8 mouse cellular contexts compared by ENCODE assay signal in genomic region chr17:27018555-27019196, GRCm38 (mm10). TPM values are rescaled to one million over a fixed set of nuclear protein-coding genes. Genes with fewer than 3 reads are reported as not detected.
A peak's percentile ranks its signal among the peaks of the same experiment; 100 is the strongest.
DNase-seq lines count a peak whose midpoint lies in the region; ATAC-seq and TF ChIP-seq lines count a peak whose summit lies in the region.

No protein-coding gene starts in this region.

- H3K27ac ChIP-seq in spleen, adult 2 months (ENCODE audit: insufficient read depth, low read length): peak overlapping the region; percentile 11; the same call in 1 of the 2 replicates
- peak overlapping the region; percentile 97 for H3K27ac ChIP-seq in layer of hippocampus, adult 2 months
- H3K27ac ChIP-seq in midbrain, embryonic 15.5 days: peak overlapping the region; percentile 36

- H3K9me3 ChIP-seq in erythroblast, embryonic 14.5 days (ENCODE audit: control insufficient read depth, low read length): no peaks in the 10 kb centered on the region
- no peaks in the 10 kb centered on the region for H3K9me3 ChIP-seq in midbrain, embryonic 15.5 days

- H3K27me3 ChIP-seq in erythroblast, embryonic 14.5 days (ENCODE audit: control insufficient read depth): no peaks in the 10 kb centered on the region
- no peaks in the 10 kb centered on the region for H3K27me3 ChIP-seq in spleen, adult 2 months (ENCODE audit: control insufficient read depth, insufficient read depth, low read length)
- H3K27me3 ChIP-seq in midbrain, embryonic 15.5 days (replicated peaks): no peaks in the 10 kb centered on the region

- peak overlapping the region; percentile 62 for H3K4me2 ChIP-seq in midbrain, embryonic 15.5 days

- DNase-seq in spleen, adult 2 months (ENCODE audit: low read depth in 1 of 2, low spot score in 2 of 2): no peak
- no peak for DNase-seq in spleen, adult 18-20 months
- DNase-seq in layer of hippocampus, adult 2 months (ENCODE audit: low spot score in 2 of 2): peak in 1 of 2 experiments; percentile 23
- DNase-seq in spleen, postnatal 36 days (ENCODE audit: low spot score in 2 of 2): no peak
- no peak for DNase-seq in T-cell, adult 2 months (ENCODE audit: low spot score)

- H3K9ac ChIP-seq in midbrain, embryonic 15.5 days: peak overlapping the region; percentile 32; the same call in 1 of the 2 replicates

- WGBS in spleen, adult 2 months: 59% methylated on average over 12 of the region's 12 CpGs
- WGBS in midbrain, embryonic 15.5 days: 32% methylated on average over 12 of the region's 12 CpGs

- no peak for TF ChIP-seq CTCF in spleen, adult 2 months (IDR thresholded peaks at IDR 0.05; ENCODE audit: extremely low read depth, insufficient read depth, insufficient read length, insufficient replicate concordance)
- TF ChIP-seq CTCF in layer of hippocampus, adult 2 months (conservative IDR thresholded peaks at IDR 0.05): no peak

- H3K4me1 ChIP-seq in erythroblast, embryonic 14.5 days (ENCODE audit: control insufficient read depth): peaks cover 20% of the 10 kb centered on the region
- H3K4me1 ChIP-seq in spleen, adult 2 months (ENCODE audit: control insufficient read depth, insufficient read depth, insufficient read length): peaks cover 3% of the 10 kb centered on the region; the same call in 1 of the 2 replicates
- H3K4me1 ChIP-seq in midbrain, embryonic 15.5 days: peaks cover 13% of the 10 kb centered on the region

- TF ChIP-seq POLR2A in spleen, adult 2 months (IDR thresholded peaks at IDR 0.05; ENCODE audit: low read depth, low read length): no peak

- peak overlapping the region; percentile 81 for H3K4me3 ChIP-seq in erythroblast, embryonic 14.5 days (replicated peaks)
- no peak overlapping the region for H3K4me3 ChIP-seq in spleen, adult 2 months (ENCODE audit: extremely low read depth, insufficient read depth, insufficient read length)
- peak overlapping the region; percentile 66 for H3K4me3 ChIP-seq in layer of hippocampus, adult 2 months
- H3K4me3 ChIP-seq in midbrain, embryonic 15.5 days: peak overlapping the region; percentile 43

- ATAC-seq in erythroblast, adult 5-6 weeks (replicated peaks; ENCODE audit: low FRiP score, poor library complexity, severe bottlenecking): no peak
- peak; percentile 27; the same call in 1 of the 2 replicates for ATAC-seq in midbrain, embryonic 15.5 days (replicated peaks)

- H3K36me3 ChIP-seq in erythroblast, embryonic 14.5 days (ENCODE audit: control insufficient read depth): peaks cover 33% of the 10 kb centered on the region
- peaks cover 32% of the 10 kb centered on the region for H3K36me3 ChIP-seq in spleen, adult 2 months (ENCODE audit: control insufficient read depth, insufficient read depth, low read length)
- H3K36me3 ChIP-seq in midbrain, embryonic 15.5 days (replicated peaks): peaks cover 16% of the 10 kb centered on the region

RNA-seq across cellular contexts. Expression of gene Bak1, which starts 10.1 kb away (rescaled TPM):
- 8.1 TPM in 2 replicates for polyA plus RNA-seq in erythroblast, embryonic 14.5 days (2012)
- total RNA-seq in erythroblast, adult 5-6 weeks (2015; ENCODE audit: low replicate concordance): 28.6 and 38.5 TPM in 2 replicates
- total RNA-seq in erythroblast, adult 5-6 weeks (2017; ENCODE audit: low replicate concordance): 6.7 and 17.0 TPM in 2 replicates
- 50.3 and 67.8 TPM in 2 replicates for polyA plus RNA-seq in spleen, adult 2 months (2012; rRNA removed)
- total RNA-seq in layer of hippocampus, adult 2 months (2021): 10 to 100 TPM; 12.7 to 14.3 TPM
- 3.5 and 4.2 TPM in 2 replicates for polyA plus RNA-seq in midbrain, embryonic 15.5 days (2015; fragmentation: Nextera tagmentation; extraction: Ambion mirVana)

RNA-seq across cellular contexts. Expression of gene Itpr3, which starts 38.4 kb away (rescaled TPM):
- 0.02 and 0.04 TPM in 2 replicates for polyA plus RNA-seq in erythroblast, embryonic 14.5 days (2012)
- 0.42 and 1.2 TPM in 2 replicates for total RNA-seq in erythroblast, adult 5-6 weeks (2015; ENCODE audit: low replicate concordance)
- 1.1 and 1.4 TPM in 2 replicates for total RNA-seq in erythroblast, adult 5-6 weeks (2017; ENCODE audit: low replicate concordance)
- 50.9 and 61.4 TPM in 2 replicates for polyA plus RNA-seq in spleen, adult 2 months (2012; rRNA removed)
- 1 to 10 TPM; 2.6 to 3.6 TPM for total RNA-seq in layer of hippocampus, adult 2 months (2021)
- polyA plus RNA-seq in midbrain, embryonic 15.5 days (2015; fragmentation: Nextera tagmentation; extraction: Ambion mirVana): 0.78 and 0.80 TPM in 2 replicates

RNA-seq across cellular contexts. Expression of gene Zbtb9, which starts 45.7 kb away (rescaled TPM):
- 0.12 and 0.13 TPM in 2 replicates for polyA plus RNA-seq in erythroblast, embryonic 14.5 days (2012)
- 1.3 TPM in 1 of 2 replicates, not detected in the other for total RNA-seq in erythroblast, adult 5-6 weeks (2015; ENCODE audit: low replicate concordance)
- total RNA-seq in erythroblast, adult 5-6 weeks (2017; ENCODE audit: low replicate concordance): 5.3 and 6.0 TPM in 2 replicates
- 13.7 and 25.0 TPM in 2 replicates for polyA plus RNA-seq in spleen, adult 2 months (2012; rRNA removed)
- 10 to 100 TPM; 14.8 to 15.7 TPM for total RNA-seq in layer of hippocampus, adult 2 months (2021)
- 15.4 and 16.9 TPM in 2 replicates for polyA plus RNA-seq in midbrain, embryonic 15.5 days (2015; fragmentation: Nextera tagmentation; extraction: Ambion mirVana)

Comparison
In these comparisons a context has a peak if more than half of its experiments do, and no peak if none do; other contexts are left out.
1. H3K27ac ChIP-seq: peak in every context shown above with its lines; median percentile 97 in layer of hippocampus, adult 2 months; 36 in midbrain, embryonic 15.5 days; 11 in spleen, adult 2 months.
2. RNA of gene Itpr3, which starts 38.4 kb away (polyA plus RNA-seq): 50.9 to 61.4 TPM in spleen, adult 2 months; 0.78 to 0.80 TPM in midbrain, embryonic 15.5 days and 0.02 to 0.04 TPM in erythroblast, embryonic 14.5 days; every median in the first group is over 10 times any median in the second.
3. RNA of gene Zbtb9, which starts 45.7 kb away (polyA plus RNA-seq): 15.4 to 16.9 TPM in midbrain, embryonic 15.5 days and 13.7 to 25.0 TPM in spleen, adult 2 months; 0.12 to 0.13 TPM in erythroblast, embryonic 14.5 days; every median in the first group is over 10 times any median in the second.